Mouse (Mus musculus): ENCODE measurements around the gene Gm21974. TPM values are rescaled to one million over a fixed set of nuclear protein-coding genes. Genes with fewer than 3 reads are reported as not detected.
A peak's percentile ranks its signal among the peaks of the same experiment; 100 is the strongest.

Gene Gm21974
- polyA plus RNA-seq, 1 experiment from 2014 or later = not detected

DNA sequence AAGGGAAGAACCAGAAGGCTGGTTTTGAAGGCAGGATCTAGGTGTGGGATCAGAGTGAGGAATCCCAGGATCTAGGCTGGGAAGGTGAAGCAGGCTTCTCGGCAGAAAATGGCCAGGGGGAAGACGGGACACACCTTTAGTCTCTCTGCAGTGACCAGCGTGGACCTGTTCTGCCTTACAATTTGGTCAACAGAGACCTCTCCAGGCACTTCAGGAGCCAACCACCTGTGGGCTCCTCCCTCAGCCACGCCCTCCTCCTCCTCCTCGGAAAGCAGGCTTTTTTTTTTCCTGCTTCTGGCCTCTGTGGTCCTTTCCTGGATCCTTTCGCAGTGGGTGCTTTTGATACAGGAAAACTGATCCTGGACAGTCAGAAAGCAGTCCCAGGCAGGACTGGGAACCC is 34.7 kb upstream of the Gm21974 start, which contains the start of gene Prss8:
TSS of gene Prss8 (minus strand) at position 182 of the 400 bp plus-strand sequence.
- peak within 1 kb of the TSS; percentile 47; the same call in 1 of the 2 replicates for H3K9ac ChIP-seq
- ATAC-seq (replicated peaks; ENCODE audit: insufficient number of reproducible peaks, insufficient read depth, low FRiP score, low read depth) = no peak

DNA sequence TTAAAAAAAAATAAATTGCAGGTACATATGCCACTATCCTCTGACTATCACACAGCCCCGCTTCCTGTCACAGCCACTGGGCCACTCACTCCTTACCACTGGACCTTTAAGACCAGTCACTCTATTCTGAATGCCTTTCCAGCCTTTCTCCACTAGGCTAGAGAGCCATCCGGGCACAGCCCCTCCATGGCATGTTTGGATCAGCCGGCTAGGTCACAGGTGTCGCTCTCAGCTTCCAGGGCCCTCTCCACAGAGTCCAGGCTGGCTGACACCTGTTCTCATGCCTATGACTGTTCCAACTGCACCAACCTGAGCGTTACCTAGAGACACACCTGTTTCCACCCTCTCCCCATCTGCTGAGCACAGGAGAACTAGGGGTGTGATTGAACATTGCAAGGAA is 33.3 kb upstream of the Gm21974 start:
- 52% methylated on average over 5 of the region's 5 CpGs for WGBS
- H3K27me3 ChIP-seq = peaks cover 27% of the 10 kb centered on the region
- H3K4me1 ChIP-seq (replicated peaks) = peaks cover 20% of the 10 kb centered on the region
- H3K9me3 ChIP-seq (replicated peaks) = no peaks in the 10 kb centered on the region
- ATAC-seq (replicated peaks; ENCODE audit: insufficient number of reproducible peaks, insufficient read depth, low FRiP score, low read depth) = no peak
- no peak overlapping the region for H3K9ac ChIP-seq
- H3K4me2 ChIP-seq = peak overlapping the region; percentile 54
- peak overlapping the region; percentile 22; the same call in 1 of the 2 replicates for H3K4me3 ChIP-seq
- 0 out of 2 replicates have a peak, but pooled peaks cover 7% of the 10 kb centered on the region for H3K36me3 ChIP-seq
- H3K27ac ChIP-seq = no peak overlapping the region

More for the DNA sequence above, 34.7 kb upstream of the Gm21974 start, which contains the start of gene Prss8:
- WGBS = 24% methylated on average over 6 of the region's 6 CpGs
- peak within 1 kb of the TSS; percentile 22 for H3K4me3 ChIP-seq
- H3K36me3 ChIP-seq = 0 out of 2 replicates have a peak, but pooled peaks cover 1% of the 10 kb centered on the region
- no peak within 1 kb of the TSS for H3K27ac ChIP-seq
- H3K4me2 ChIP-seq = peak within 1 kb of the TSS; percentile 54
- H3K27me3 ChIP-seq = peaks cover 27% of the 10 kb centered on the region
- peaks cover 24% of the 10 kb centered on the region for H3K4me1 ChIP-seq (replicated peaks)
- H3K9me3 ChIP-seq (replicated peaks) = no peaks in the 10 kb centered on the region

DNA sequence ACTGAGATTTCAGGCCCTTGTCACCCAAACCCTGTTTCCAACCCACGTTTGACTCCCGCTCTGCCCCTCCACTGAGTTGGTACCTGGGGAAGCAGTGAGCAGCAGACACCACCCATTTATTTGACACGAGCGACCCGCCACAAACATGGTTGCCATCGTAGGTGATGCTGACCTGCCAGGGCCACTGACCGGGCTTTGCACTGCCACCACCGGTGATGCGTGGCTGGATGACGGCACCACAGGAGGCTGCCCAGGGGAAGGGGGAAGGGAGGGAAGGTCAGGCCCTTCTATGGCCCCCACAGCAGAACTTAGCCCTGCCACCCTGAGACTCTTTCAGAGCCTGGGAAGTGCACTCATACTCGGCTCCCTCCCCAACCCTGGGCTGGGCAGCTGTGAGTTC is 32.5 kb upstream of the Gm21974 start:
- Histone ChIP-seq H3K4me1 (replicated peaks) (peaks cover 20% of the 10 kb centered on the region), H3K9ac (no peak overlapping the region), H3K27ac (no peak overlapping the region), H3K9me3 (replicated peaks) (no peaks in the 10 kb centered on the region), H3K4me3 (no peak overlapping the region), H3K36me3 (0 out of 2 replicates have a peak, but pooled peaks cover 9% of the 10 kb centered on the region), H3K27me3 (peaks cover 27% of the 10 kb centered on the region), H3K4me2 (no peak overlapping the region)
- no peak for ATAC-seq (replicated peaks; ENCODE audit: insufficient number of reproducible peaks, insufficient read depth, low FRiP score, low read depth)
- WGBS = 88% methylated on average over 11 of the region's 11 CpGs

DNA sequence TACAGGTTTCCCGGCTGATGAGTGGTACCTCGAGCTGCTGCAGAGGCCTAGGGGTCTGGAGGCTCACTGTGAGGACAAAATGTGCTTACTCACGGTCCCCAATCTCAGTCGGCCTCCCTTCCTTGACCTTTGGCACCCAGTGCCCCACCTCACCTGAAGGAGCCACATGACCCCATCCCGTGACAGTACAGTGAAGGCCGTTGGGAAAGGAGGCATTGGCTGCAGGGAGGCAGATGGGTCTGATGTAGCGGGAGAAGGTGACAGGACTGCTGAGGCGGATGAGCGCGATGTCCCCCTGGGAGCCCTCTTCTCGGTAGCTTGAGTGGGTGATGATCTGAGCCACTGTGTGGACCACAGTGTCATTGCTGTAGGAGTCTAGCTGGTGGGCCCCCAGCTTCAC is 31.6 kb upstream of the Gm21974 start:
- Histone ChIP-seq H3K27ac (no peak overlapping the region), H3K36me3 (0 out of 2 replicates have a peak, but pooled peaks cover 15% of the 10 kb centered on the region), H3K9me3 (replicated peaks) (no peaks in the 10 kb centered on the region), H3K9ac (no peak overlapping the region), H3K4me3 (no peak overlapping the region), H3K4me1 (replicated peaks) (peaks cover 20% of the 10 kb centered on the region), H3K27me3 (peaks cover 27% of the 10 kb centered on the region), H3K4me2 (no peak overlapping the region)
- 86% methylated on average over 11 of the region's 11 CpGs for WGBS
- ATAC-seq (replicated peaks; ENCODE audit: insufficient number of reproducible peaks, insufficient read depth, low FRiP score, low read depth) = no peak

DNA sequence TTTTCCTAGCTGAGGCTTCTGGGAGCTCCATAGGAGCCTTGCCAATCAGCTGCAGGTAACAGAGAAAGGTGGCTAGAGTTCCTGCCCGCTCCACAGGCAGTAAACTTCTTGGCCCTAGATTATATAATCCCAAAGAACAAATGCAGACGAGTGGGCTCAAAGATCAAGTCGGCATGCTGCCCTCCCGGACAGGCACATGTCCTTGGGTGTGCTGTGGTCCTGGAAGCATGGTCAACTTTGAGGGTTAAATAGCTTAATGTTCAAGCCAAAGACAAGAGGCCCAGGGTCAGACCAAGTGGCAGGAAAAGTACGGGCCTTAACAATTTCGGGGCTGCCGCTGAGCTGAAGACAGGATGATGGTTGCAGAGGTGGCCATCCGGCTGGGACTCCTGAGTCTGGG is 30.8 kb upstream of the Gm21974 start:
- Histone ChIP-seq H3K4me2 (no peak overlapping the region), H3K4me3 (no peak overlapping the region), H3K27me3 (peaks cover 27% of the 10 kb centered on the region), H3K9me3 (replicated peaks) (no peaks in the 10 kb centered on the region), H3K4me1 (replicated peaks) (peaks cover 14% of the 10 kb centered on the region), H3K36me3 (0 out of 2 replicates have a peak, but pooled peaks cover 15% of the 10 kb centered on the region), H3K27ac (no peak overlapping the region), H3K9ac (no peak overlapping the region)
- 83% methylated on average over 8 of the region's 8 CpGs for WGBS
- ATAC-seq (replicated peaks; ENCODE audit: insufficient number of reproducible peaks, insufficient read depth, low FRiP score, low read depth) = no peak

DNA sequence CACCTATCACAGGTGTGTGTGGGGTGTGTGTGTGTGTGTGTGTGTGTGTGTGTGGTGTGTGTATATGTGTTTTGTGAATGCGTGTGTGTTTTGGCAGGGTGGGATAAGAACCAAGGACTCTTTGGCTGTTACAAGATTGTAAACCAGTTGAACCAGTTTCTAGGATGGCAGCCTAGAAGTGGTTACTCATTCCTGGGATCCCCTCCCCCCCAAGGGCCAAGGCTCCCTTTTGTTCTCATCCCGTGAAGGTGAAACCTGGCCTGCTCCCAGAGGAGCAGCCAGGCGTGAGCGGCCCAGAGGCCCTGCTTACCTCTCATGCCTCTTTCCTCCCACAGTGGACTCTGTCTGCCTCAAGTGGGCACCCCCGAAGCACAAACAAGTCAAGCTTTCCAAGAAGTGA is 30.0 kb upstream of the Gm21974 start:
- Histone ChIP-seq H3K27me3 (peaks cover 23% of the 10 kb centered on the region), H3K36me3 (peaks cover 23% of the 10 kb centered on the region; the same call in 1 of the 2 replicates), H3K4me2 (no peak overlapping the region), H3K27ac (no peak overlapping the region), H3K4me3 (no peak overlapping the region), H3K4me1 (replicated peaks) (peaks cover 14% of the 10 kb centered on the region), H3K9ac (no peak overlapping the region), H3K9me3 (replicated peaks) (no peaks in the 10 kb centered on the region)
- ATAC-seq (replicated peaks; ENCODE audit: insufficient number of reproducible peaks, insufficient read depth, low FRiP score, low read depth) = no peak
- 73% methylated on average over 5 of the region's 5 CpGs for WGBS

DNA sequence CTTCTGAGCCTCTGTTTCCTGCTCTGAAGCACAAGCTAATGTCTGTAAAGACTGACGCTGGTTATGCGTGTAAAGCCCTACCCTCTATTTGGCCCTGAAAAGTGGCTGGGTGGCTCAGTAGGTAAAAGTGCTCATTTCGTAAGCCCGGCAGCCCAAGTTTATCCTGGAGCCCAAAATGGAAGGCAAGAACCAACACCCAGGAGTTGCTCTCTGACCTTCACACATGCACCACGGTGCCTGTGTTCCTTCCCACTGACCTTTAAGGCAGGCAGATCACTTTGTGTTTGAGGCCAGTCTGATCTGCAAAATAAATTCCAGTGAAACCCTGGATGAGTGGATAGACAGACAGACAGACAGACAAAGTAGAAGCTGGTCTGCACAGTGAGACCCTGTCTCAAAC is 28.5 kb upstream of the Gm21974 start:
- Histone ChIP-seq H3K36me3 (peaks cover 23% of the 10 kb centered on the region; the same call in 1 of the 2 replicates), H3K4me2 (no peak overlapping the region), H3K9ac (no peak overlapping the region), H3K27ac (no peak overlapping the region), H3K4me3 (no peak overlapping the region), H3K9me3 (replicated peaks) (no peaks in the 10 kb centered on the region), H3K27me3 (peaks cover 11% of the 10 kb centered on the region), H3K4me1 (replicated peaks) (peaks cover under 1% of the 10 kb centered on the region; the same call in 1 of the 2 replicates)
- ATAC-seq (replicated peaks; ENCODE audit: insufficient number of reproducible peaks, insufficient read depth, low FRiP score, low read depth) = no peak
- WGBS = 91% methylated on average over 5 of the region's 5 CpGs

DNA sequence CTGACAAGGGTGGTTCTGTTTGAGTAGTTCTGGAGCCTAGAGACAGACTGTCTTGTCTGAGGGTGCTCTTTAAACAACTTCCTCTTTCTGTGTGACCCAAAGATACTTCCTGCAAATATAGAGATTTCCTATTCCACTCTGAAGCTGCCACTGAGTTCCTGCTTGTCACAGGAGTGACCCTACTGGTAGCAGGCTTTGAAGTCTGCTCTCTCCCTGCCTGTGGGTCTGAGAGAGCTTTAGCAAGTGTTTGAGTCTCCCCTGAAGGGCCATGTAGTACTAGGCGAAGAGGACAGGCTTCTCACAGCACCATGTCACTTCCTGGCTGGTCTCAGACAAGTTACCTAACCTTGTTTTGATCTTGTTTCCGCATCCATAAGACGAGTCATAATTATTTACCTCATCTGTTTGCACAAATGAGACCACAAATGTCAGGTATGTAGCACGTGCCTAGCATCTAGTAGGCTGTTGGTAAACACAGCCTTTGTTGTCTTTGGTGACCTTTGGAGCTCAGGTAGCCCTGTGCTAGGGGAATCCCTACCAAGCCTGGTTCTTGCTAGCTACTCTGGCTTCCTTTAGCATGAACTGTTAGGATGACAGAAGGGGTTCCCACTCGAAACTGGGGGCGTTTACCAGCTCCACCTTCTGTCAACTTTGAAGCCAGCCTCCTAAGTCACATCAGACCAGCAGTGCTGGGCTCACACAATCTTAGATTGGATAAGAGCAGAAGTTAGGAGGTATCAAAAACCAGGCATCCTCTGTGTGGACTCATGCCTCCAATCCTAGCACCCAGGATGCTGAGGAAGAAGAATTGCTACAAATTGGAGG is 27.4 kb upstream of the Gm21974 start:
- no peak for ATAC-seq (replicated peaks; ENCODE audit: insufficient number of reproducible peaks, insufficient read depth, low FRiP score, low read depth)
- peaks cover under 1% of the 10 kb centered on the region; the same call in 1 of the 2 replicates for H3K27me3 ChIP-seq
- H3K36me3 ChIP-seq = peaks cover 24% of the 10 kb centered on the region; the same call in 1 of the 2 replicates
- no peaks in the 10 kb centered on the region for H3K4me1 ChIP-seq (replicated peaks)
- H3K4me2 ChIP-seq = no peak overlapping the region
- WGBS = 78% methylated on average over 6 of the region's 6 CpGs
- H3K9me3 ChIP-seq (replicated peaks) = no peaks in the 10 kb centered on the region
- no peak overlapping the region for H3K27ac ChIP-seq
- no peak overlapping the region for H3K9ac ChIP-seq
- H3K4me3 ChIP-seq = no peak overlapping the region

DNA sequence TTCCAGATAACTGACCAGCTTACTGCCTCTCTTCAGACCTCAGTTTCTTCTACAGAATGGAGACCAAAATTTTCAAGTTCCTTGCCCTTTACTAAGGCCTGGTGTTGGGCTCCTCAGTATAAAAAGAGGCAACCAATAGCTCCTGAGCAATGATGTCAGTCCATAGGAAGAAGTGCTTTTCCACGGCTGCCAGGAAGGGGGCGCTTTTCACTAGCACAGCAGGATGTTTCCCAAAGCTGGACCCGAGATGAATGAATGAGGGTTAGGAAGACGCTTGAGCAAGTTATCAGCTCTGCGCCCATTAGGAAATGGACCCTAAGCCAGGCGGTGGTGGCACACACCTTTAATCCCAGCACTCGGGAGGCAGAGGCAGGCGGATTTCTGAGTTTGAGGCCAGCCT is 26.3 kb upstream of the Gm21974 start:
- Histone ChIP-seq H3K9ac (no peak overlapping the region), H3K4me2 (no peak overlapping the region), H3K27ac (no peak overlapping the region), H3K36me3 (peaks cover 33% of the 10 kb centered on the region), H3K4me3 (no peak overlapping the region), H3K4me1 (replicated peaks) (no peaks in the 10 kb centered on the region), H3K9me3 (replicated peaks) (no peaks in the 10 kb centered on the region), H3K27me3 (no peaks in the 10 kb centered on the region)
- ATAC-seq (replicated peaks; ENCODE audit: insufficient number of reproducible peaks, insufficient read depth, low FRiP score, low read depth) = no peak
- WGBS = 64% methylated on average over 8 of the region's 8 CpGs

DNA sequence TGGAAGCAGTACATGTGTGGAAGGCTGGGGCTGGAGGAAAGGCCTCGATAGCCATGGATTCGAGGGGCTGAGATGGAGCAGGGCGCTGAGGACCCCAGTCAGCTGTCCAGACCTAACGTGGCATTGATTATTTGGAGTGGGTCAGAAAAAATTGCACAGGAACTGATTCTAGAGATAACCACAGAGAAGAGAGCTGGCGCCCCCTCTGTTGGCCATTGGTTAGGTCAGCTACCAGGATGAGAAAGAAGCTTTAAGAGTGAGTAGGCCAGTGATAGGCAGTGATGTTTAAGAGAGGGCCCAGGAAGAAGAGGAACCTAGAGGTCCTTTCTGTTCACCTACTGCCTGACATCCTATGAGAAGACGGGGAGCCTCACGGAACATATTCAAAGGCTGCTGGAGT is 24.0 kb upstream of the Gm21974 start:
- H3K9me3 ChIP-seq (replicated peaks) = no peaks in the 10 kb centered on the region
- no peak overlapping the region for H3K9ac ChIP-seq
- H3K4me3 ChIP-seq = no peak overlapping the region
- WGBS = 75% methylated on average over 7 of the region's 7 CpGs
- H3K27me3 ChIP-seq = no peaks in the 10 kb centered on the region
- no peak overlapping the region for H3K27ac ChIP-seq
- H3K36me3 ChIP-seq = peaks cover 36% of the 10 kb centered on the region
- H3K4me1 ChIP-seq (replicated peaks) = no peaks in the 10 kb centered on the region
- no peak overlapping the region for H3K4me2 ChIP-seq
- ATAC-seq (replicated peaks; ENCODE audit: insufficient number of reproducible peaks, insufficient read depth, low FRiP score, low read depth) = no peak

DNA sequence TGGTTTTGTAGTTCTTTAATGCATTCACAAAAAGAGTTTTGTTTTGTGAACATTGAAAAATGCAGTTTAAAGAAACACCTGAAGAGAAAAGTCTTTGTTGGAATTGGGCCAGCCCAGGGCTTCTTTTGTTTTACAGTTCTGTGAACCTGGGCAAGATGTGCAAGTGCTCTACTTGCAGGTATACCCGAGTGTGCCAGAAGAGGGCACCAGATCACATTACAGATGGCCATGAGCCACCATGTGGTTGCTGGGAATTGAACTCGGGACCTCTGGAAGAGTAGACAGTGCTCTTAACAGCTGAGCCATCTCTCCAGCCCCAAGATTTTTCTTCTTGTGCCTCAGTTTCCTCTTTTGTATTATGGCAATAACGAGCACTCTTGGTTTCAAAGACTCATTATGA is 22.9 kb upstream of the Gm21974 start:
- no peak overlapping the region for H3K4me2 ChIP-seq
- H3K27me3 ChIP-seq = no peaks in the 10 kb centered on the region
- no peak overlapping the region for H3K4me3 ChIP-seq
- ATAC-seq (replicated peaks; ENCODE audit: insufficient number of reproducible peaks, insufficient read depth, low FRiP score, low read depth) = no peak
- peaks cover 31% of the 10 kb centered on the region for H3K36me3 ChIP-seq
- H3K9me3 ChIP-seq (replicated peaks) = no peaks in the 10 kb centered on the region
- no peak overlapping the region for H3K27ac ChIP-seq
- H3K9ac ChIP-seq = no peak overlapping the region
- WGBS = 57% methylated on average over 3 of the region's 3 CpGs
- peaks cover 1% of the 10 kb centered on the region for H3K4me1 ChIP-seq (replicated peaks)
